Mouse (Mus musculus) thymus, postnatal 25 days (tissue): ENCODE data around the gene Vtn.
A peak's percentile ranks its signal among the peaks of the same experiment; 100 is the strongest.
"Not testable (repeated sequence)": the region's sequence is repeated elsewhere in the genome, so short reads cannot be mapped to it uniquely, and the experiment has no call there.

Experiments
- DNase-seq: peaks from one replicate; pipeline ENCODE4 v3.0.0; 2022

Gene Vtn

DNA sequence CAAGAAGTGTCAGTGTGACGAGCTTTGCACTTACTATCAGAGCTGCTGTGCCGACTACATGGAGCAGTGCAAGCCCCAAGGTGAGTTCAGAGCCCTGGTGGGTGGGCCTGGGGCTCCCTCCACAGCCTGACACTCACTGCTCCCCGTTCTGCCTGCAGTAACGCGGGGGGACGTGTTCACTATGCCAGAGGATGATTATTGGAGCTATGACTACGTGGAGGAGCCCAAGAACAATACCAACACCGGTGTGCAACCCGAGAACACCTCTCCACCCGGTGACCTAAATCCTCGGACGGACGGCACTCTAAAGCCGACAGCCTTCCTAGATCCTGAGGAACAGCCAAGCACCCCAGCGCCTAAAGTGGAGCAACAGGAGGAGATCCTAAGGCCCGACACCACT lies 652 bp downstream of the Vtn start:
- no peak for DNase-seq

DNA sequence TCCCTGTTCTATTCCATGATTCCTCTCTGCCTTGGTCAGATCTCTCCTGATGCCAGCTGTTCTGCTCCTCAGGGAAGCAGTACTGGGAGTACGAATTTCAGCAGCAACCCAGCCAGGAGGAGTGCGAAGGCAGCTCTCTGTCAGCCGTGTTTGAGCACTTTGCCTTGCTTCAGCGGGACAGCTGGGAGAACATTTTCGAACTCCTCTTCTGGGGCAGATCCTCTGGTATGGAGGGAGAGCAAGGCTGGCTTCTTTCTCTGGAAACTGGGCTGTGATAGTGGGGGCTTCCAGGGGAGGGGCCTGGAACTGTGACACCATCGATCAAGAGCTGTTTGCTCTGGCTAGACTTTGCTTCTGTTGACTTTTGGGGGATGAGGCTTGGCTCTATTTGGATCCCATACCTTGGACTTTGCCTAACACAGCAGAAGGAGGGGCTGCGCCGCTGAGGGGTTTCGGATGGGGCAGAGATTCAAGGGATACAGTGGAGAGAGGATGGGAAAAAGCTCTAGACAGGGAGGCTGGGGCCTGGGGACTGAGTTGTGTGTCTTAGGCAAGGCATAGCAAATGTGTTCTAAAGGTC lies 1.8 kb downstream of the Vtn start:
- DNase-seq, result no peak

DNA sequence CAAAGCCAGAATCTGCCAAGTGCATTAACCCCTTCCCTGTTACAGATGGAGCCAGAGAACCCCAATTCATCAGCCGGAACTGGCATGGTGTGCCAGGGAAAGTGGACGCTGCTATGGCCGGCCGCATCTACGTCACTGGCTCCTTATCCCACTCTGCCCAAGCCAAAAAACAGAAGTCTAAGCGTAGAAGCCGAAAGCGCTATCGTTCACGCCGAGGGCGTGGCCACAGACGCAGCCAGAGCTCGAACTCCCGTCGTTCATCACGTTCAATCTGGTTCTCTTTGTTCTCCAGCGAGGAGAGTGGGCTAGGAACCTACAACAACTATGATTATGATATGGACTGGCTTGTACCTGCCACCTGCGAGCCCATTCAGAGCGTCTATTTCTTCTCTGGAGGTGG lies 2.6 kb downstream of the Vtn start:
- no peak for DNase-seq

GRCm38 (mm10) chr11:78502909-78503650 lies 4.2 kb downstream of the Vtn start, which contains the start of gene Sebox:
Sebox (plus strand) TSS chr11:78503447.
- DNase-seq, result no peak

DNA sequence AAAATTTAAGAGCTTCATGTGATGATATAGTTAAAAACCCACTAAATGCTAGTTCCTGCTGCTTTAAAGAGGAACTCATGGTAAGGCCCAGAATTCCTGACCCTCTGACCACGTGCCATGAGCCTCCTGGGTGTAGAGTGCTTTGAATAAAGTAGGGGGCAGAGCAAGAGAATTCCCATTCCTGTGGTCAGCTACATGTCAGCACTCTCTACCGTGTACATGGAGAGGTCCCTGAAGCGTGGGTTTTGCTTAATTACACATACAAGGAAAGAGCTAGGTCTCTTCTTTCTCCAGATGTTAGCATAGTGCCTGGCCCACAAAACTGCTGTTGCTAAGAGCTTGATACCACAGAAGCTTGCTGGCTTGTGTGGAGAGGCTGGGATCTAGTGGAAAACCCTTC lies 6.5 kb downstream of the Vtn start:
- DNase-seq, result no peak

- peak; percentile 18 for DNase-seq
Observed at GRCm38 (mm10) chr11:78509148-78509547, 10.3 kb downstream of the Vtn start.

GRCm38 (mm10) chr11:78512025-78512957 lies 13.4 kb downstream of the Vtn start, which contains the start of the genes Tmem199 and Poldip2:
Tmem199 (minus strand) TSS chr11:78512172.
Poldip2 (plus strand) TSS chr11:78512193.
- peak; percentile 90 for DNase-seq

DNA sequence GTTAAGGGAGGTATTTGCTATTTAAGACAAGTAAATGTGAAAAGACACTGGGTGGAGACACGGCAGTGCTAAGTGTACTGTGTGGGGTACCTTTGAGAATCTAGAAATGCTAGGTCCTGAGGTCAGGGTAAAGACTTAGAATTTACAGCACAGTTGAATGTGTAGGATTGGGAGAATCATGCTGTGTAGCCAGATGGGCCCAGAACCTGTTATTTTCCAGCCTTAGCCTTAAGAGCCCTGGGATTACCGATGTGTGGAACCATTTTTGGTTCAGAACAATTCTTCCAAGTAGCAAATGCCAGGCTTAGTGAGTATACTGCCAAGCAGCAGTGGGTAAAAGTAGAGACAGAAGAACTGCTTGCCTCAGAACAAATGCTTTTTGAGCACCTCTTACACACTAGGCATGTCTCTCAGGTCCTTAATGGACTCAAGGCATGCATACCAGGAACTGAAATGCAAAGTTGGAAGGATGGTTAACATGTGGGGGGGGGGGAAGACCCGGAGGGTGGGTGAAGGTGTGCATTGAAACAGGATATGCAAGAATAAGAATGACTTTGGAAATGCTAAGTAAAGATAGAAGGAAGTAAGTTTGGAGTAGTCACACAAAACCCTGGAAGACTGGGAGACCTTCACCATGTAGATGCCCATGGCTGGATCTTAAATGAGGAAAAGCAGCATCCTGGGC lies 14.4 kb downstream of the Vtn start:
- DNase-seq, result no peak

GRCm38 (mm10) chr11:78515549-78516325 lies 16.8 kb downstream of the Vtn start:
- no peak for DNase-seq

- DNase-seq, result no peak
Observed at GRCm38 (mm10) chr11:78518931-78519330, 20.0 kb downstream of the Vtn start.

GRCm38 (mm10) chr11:78521880-78522279 lies 23.0 kb downstream of the Vtn start:
- DNase-seq, result no peak

DNA sequence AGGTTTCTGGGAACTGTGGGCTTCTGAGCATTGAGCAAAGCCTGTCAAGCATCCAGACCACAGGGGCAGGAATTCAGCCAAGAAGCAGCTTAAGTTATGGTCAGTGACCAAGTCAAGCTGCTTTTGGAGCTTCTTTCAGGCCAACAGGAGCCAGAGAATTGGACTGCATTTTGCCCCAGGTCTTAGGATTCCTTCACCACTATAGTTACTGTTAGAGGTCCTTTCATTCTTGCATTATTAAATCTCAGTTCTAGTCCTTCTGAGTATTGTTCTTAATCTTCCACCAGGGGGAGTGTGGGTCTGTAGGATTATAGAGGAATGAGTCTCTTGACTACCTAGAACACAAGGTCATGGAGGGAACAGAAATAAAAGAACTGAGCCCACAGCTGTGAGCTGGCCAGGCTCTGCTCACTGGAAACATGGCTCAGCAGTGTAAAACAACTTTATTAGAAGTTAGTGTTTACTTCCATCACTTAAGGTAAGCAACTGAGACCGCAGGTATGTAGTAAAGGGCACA lies 23.6 kb downstream of the Vtn start:
- DNase-seq, result no peak

DNA sequence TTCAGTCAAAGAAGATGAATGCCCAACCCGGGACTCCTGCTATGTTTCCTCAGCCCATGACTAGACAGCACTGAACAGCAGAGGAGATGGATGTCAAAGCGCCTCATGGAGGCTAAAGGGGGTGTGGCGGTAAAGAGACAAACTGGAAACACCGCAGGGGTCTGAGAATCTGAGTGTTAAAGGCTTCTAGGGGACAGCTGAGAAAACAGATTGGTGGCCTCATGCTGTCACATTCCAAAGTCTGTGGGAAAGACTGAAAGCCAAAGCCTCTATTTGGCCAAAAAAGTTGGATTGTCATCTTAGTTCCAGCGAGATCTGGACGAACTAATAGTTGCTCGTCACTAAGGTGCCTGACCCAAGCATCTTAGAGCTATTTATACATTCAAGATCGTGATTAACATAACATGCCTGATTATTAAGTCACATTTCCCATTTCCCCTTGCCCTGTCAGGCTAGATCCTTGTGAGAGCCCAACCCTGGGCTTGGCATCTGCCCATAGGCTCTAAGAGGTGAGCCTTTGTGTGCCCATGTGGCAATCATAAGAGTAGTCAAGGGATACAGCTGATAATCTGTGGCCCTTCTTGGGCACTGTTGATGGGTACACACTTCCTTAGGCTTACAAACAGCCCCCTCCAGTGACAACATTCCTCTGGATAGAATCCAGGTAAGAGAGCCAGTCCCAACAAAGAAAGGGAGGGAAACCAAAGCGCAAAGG lies 24.5 kb downstream of the Vtn start:
- DNase-seq, result no peak

DNA sequence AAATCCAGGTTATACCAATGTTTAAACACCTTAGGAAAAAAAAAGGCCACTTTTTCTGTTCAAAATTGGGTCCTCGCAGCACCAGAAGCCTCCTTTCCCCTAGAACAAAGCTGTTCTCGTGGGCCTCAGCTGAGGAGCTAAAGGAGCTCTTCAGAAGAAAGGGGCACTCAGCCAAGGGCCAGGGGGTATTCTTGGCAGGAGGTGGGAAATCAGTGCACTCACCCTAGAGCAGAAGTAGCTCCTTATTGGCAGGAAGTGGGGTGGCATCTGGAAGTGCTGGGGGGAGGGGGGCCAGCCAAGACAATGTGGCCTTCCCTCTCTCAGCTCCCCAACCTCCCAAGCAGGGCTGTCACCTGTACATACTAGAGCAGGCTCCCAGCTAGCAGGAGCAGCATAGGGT lies 25.9 kb downstream of the Vtn start:
- no peak for DNase-seq

DNA sequence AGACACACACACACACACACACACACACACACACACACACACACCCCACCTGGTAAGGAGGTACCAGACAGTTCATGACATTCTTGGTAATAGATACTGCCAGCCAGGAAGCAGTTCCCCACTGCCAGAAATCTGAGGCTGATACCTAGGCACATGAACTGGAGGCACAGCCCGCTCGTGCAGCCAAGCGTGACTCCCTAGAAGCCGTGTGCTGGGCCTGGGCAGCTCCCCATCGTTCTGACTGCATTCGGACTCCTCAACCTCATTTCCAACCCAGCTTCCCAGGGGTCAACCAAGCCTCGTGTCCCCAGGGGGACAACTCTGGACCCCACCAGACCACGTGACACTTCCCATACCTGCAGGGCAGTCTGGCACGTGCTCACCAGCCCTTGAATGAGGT lies 29.8 kb downstream of the Vtn start:
- no peak for DNase-seq

DNA sequence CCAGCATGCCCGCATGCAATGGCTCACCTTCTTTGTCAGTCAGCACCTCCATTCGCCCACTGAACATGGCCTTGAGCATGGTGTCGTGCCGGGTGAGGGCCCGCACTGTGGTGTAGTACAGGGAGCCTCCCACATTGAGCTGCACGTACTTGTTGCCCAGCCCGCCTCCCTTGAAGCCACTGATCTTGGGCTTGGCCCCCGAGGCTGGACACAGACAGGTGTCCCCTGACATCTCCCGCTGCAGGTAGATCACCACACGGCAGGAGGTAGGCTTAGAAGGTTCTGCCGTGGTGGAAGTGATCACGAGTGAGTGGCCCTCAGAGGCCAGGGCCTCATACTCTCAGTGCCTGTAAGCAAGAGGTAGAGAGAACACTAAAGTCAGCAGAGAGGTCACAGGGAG lies 31.1 kb downstream of the Vtn start:
- DNase-seq, result no peak

GRCm38 (mm10) chr11:78531046-78531445 lies 32.2 kb downstream of the Vtn start:
- DNase-seq, result no peak

GRCm38 (mm10) chr11:78531515-78531914 lies 32.6 kb downstream of the Vtn start:
- DNase-seq, result not testable (repeated sequence)

DNA sequence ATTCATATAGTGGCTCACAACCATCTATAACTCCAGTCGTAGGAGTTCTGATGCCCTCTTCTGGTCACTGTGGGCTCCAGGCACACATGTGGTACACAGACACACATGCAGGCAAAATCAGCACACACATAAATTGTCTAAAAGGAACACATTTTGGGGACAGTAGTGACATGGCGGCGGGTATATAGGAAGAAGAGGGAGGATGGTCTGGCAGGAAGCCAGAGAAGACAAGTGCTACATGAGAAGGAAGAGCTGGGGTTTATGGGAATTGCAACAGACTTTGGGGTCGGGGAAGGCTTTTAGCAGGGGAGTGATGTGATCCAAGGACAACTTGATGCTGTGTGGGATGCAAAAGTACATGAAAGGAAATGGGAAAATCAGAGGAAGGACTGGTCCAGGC lies 35.6 kb downstream of the Vtn start:
- no peak for DNase-seq

DNA sequence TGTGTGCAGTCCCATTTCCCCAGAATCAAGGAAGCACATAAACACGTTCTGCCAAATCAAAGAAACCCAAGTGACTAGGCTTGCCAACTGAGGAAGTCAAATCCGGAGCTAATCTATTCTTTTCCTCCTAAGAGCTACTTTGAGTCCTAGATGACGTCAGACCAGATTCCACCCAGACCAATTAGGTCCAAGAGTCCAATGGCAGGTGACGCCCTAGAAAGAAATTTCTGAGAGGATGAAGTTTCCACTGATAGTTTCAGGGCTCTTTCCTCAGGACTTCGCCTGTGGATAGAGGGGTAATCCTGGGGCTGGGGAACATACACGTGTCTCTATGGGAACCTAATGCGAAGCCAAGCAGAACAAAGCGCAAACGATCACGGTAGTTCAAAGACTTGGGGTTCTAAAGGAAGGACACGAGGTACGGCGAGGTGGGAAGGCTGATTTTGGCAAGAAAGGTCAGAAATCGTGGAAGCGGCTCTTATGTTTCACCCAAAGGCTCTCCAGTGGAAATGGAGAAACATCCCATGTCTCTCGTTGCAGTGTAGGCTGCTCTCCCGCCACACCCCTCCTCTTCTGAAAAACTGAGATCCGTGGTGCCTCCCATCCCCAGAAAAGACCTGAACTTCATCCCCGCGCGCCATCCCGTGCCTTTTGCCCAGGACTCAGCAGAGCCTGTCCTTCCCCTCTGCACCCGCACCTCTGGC lies 36.6 kb downstream of the Vtn start:
- no peak for DNase-seq
